Mouse (Mus musculus): ENCODE results near the gene Wasf3.

DNA sequence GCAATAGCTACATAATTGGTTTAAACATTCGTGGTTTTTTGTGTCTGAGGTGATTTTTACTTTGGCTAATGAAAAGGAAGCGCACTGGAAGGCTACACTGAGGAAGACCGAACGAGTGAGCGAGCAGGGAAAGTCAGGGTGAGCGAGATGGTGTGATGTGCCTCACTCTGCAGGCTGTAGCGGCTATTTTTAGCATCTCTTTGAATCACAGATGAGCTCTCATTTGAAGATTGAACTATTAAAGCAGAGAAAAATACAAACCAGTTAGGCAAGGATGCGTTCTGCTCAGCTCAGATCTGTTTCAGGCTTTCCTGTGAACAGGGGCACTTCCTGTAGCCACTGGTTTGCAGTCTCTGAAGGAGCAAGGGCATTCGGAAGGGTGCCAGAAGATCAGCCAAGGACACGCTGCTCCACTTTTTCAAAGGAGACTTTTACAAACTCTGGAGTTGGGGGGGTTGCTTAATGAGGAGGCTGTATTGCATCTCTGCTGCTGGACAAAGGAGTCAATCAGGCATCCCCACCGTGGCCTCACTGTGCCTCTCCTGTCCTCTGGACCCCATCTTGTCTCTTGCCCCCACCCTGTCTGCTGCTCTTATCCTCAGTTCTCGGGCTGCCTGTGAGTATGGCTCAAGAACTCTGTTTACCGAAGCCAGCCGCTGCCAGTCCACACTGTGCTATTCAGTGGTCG, 28.1 kb downstream of the Wasf3 start:
- TF ChIP-seq CTCF (IDR thresholded peaks at IDR 0.05; ENCODE audit: low read depth), result no peak
- TF ChIP-seq EP300 (optimal IDR thresholded peaks at IDR 0.05), result no peak

Measured in stomach, postnatal 0 days (tissue).